ENCODE assay signal across 8 mouse cellular contexts in genomic region chr11:87639206-87639605, GRCm38 (mm10). TPM values are rescaled to one million over a fixed set of nuclear protein-coding genes. Genes with fewer than 3 reads are reported as not detected.
DNase-seq lines count a peak whose midpoint lies in the region; ATAC-seq and TF ChIP-seq lines count a peak whose summit lies in the region.

No protein-coding gene starts in this region.

- no peak overlapping the region for H3K27ac ChIP-seq in forebrain, embryonic 11.5 days (ENCODE audit: low read depth, low read length)
- H3K27ac ChIP-seq in limb, embryonic 10.5 days, result peak overlapping the region; percentile 89
- H3K27ac ChIP-seq in midbrain, embryonic 10.5 days (replicated peaks), result peak overlapping the region; percentile 83
- H3K27ac ChIP-seq in spleen, adult 2 months (ENCODE audit: insufficient read depth, low read length), result peak overlapping the region; percentile 47; the same call in 1 of the 2 replicates

- H3K4me3 ChIP-seq in forebrain, embryonic 11.5 days (ENCODE audit: low read depth, low read length), result peak overlapping the region; percentile 37
- peak overlapping the region; percentile 56 for H3K4me3 ChIP-seq in limb, embryonic 10.5 days
- H3K4me3 ChIP-seq in midbrain, embryonic 10.5 days, result peak overlapping the region; percentile 53
- H3K4me3 ChIP-seq in spleen, adult 2 months (ENCODE audit: extremely low read depth, insufficient read depth, insufficient read length), result peak overlapping the region; percentile 61

- peak overlapping the region; percentile 74 for H3K9ac ChIP-seq in forebrain, embryonic 11.5 days (ENCODE audit: low read length)

- no peak for TF ChIP-seq CTCF in spleen, adult 2 months (IDR thresholded peaks at IDR 0.05; ENCODE audit: extremely low read depth, insufficient read depth, insufficient read length, insufficient replicate concordance)

- TF ChIP-seq POLR2A in spleen, adult 2 months (IDR thresholded peaks at IDR 0.05; ENCODE audit: low read depth, low read length), result peak; percentile 26; the same call in 1 of the 2 replicates

- under 1% methylated on average over 29 of the region's 29 CpGs for WGBS in forebrain, embryonic 11.5 days
- under 1% methylated on average over 29 of the region's 29 CpGs for whole genome bisulfite sequencing in limb, embryonic 10.5 days
- WGBS in midbrain, embryonic 10.5 days, result under 1% methylated on average over 29 of the region's 29 CpGs
- 1% methylated on average over 29 of the region's 29 CpGs for WGBS in spleen, adult 2 months

- no peaks in the 10 kb centered on the region for H3K9me3 ChIP-seq in forebrain, embryonic 11.5 days (ENCODE audit: control insufficient read depth, low read length)
- H3K9me3 ChIP-seq in limb, embryonic 10.5 days (replicated peaks), result no peaks in the 10 kb centered on the region
- no peaks in the 10 kb centered on the region for H3K9me3 ChIP-seq in midbrain, embryonic 10.5 days (replicated peaks)

- ATAC-seq in forebrain, embryonic 11.5 days (replicated peaks; ENCODE audit: low FRiP score), result peak; percentile 67

- peak overlapping the region; percentile 82 for H3K4me2 ChIP-seq in forebrain, embryonic 11.5 days (ENCODE audit: low read depth, low read length, severe bottlenecking)

- peak; percentile 55 for DNase-seq in MEL-GATA-1-ER (ENCODE audit: extremely low read depth, low read depth)
- DNase-seq in c-Kit-positive CD71-positive TER-119-negative erythroid progenitor cells, embryonic 14.5 days (ENCODE audit: low read depth), result peak; percentile 65
- DNase-seq in forebrain, embryonic 11.5 days (ENCODE audit: low spot score), result peak; percentile 79
- DNase-seq in heart, postnatal 25 days (ENCODE audit: low spot score), result peak; percentile 35
- peak; percentile 81 for DNase-seq in limb, embryonic 10.5 days (ENCODE audit: low spot score)
- DNase-seq in midbrain, embryonic 10.5 days (ENCODE audit: low spot score), result peak; percentile 70
- DNase-seq in spleen, adult 2 months (ENCODE audit: low read depth in 1 of 2, low spot score in 2 of 2), result peak in 1 of 2 experiments; percentile 43
- DNase-seq in left cerebral cortex, adult 11 months (ENCODE audit: low spot score), result no peak

- no peaks in the 10 kb centered on the region for H3K36me3 ChIP-seq in forebrain, embryonic 11.5 days (ENCODE audit: control insufficient read depth, insufficient read depth, low read length)
- no peaks in the 10 kb centered on the region for H3K36me3 ChIP-seq in limb, embryonic 10.5 days
- 0 out of 2 replicates have a peak, but pooled peaks cover 3% of the 10 kb centered on the region for H3K36me3 ChIP-seq in midbrain, embryonic 10.5 days
- no peaks in the 10 kb centered on the region for H3K36me3 ChIP-seq in spleen, adult 2 months (ENCODE audit: control insufficient read depth, insufficient read depth, low read length)

- intact Hi-C loops in heart, postnatal 25 days (cut with DNase I), result no loop called here

- no peaks in the 10 kb centered on the region for H3K27me3 ChIP-seq in forebrain, embryonic 11.5 days (ENCODE audit: control insufficient read depth, insufficient read depth, low read length)
- no peaks in the 10 kb centered on the region for H3K27me3 ChIP-seq in limb, embryonic 10.5 days (ENCODE audit: low read depth, poor library complexity, severe bottlenecking)
- H3K27me3 ChIP-seq in midbrain, embryonic 10.5 days (ENCODE audit: low read depth, poor library complexity, severe bottlenecking), result no peaks in the 10 kb centered on the region
- H3K27me3 ChIP-seq in spleen, adult 2 months (ENCODE audit: control insufficient read depth, insufficient read depth, low read length), result no peaks in the 10 kb centered on the region

- peaks cover 3% of the 10 kb centered on the region; the same call in 1 of the 2 replicates for H3K4me1 ChIP-seq in forebrain, embryonic 11.5 days (replicated peaks; ENCODE audit: control insufficient read depth, insufficient read depth, low read length)
- H3K4me1 ChIP-seq in limb, embryonic 10.5 days, result peaks cover 8% of the 10 kb centered on the region
- H3K4me1 ChIP-seq in midbrain, embryonic 10.5 days, result peaks cover 13% of the 10 kb centered on the region
- peaks cover 5% of the 10 kb centered on the region for H3K4me1 ChIP-seq in spleen, adult 2 months (ENCODE audit: control insufficient read depth, insufficient read depth, insufficient read length)

RNA-seq across cellular contexts. Expression of gene Hsf5, which starts 22.2 kb away (rescaled TPM):
- polyA plus RNA-seq in forebrain, embryonic 11.5 days (2014; fragmentation: Nextera tagmentation; extraction: Ambion mirVana), result 0.37 and 0.52 TPM in 2 replicates
- not detected for total RNA-seq in heart, postnatal 25 days (2021)
- 0.26 and 0.34 TPM in 2 replicates for polyA plus RNA-seq in limb, embryonic 10.5 days (2016; fragmentation: Nextera tagmentation; extraction: Ambion mirVana)
- polyA plus RNA-seq in midbrain, embryonic 10.5 days (2016; fragmentation: Nextera tagmentation; extraction: Ambion mirVana), result 0.40 and 0.42 TPM in 2 replicates
- 0.01 TPM in 1 of 2 replicates, not detected in the other for polyA plus RNA-seq in spleen, adult 2 months (2012; rRNA removed)

RNA-seq across cellular contexts. Expression of gene Rnf43, which starts 23.3 kb away (rescaled TPM):
- 1.5 and 1.9 TPM in 2 replicates for polyA plus RNA-seq in forebrain, embryonic 11.5 days (2014; fragmentation: Nextera tagmentation; extraction: Ambion mirVana)
- under 1 TPM; 0.20 to 0.21 TPM for total RNA-seq in heart, postnatal 25 days (2021)
- 1.9 and 2.2 TPM in 2 replicates for polyA plus RNA-seq in limb, embryonic 10.5 days (2016; fragmentation: Nextera tagmentation; extraction: Ambion mirVana)
- 0.95 and 1.3 TPM in 2 replicates for polyA plus RNA-seq in midbrain, embryonic 10.5 days (2016; fragmentation: Nextera tagmentation; extraction: Ambion mirVana)
- polyA plus RNA-seq in spleen, adult 2 months (2012; rRNA removed), result 3.5 and 4.9 TPM in 2 replicates

RNA-seq across cellular contexts. Expression of gene Mtmr4, which starts 47.2 kb away (rescaled TPM):
- polyA plus RNA-seq in forebrain, embryonic 11.5 days (2014; fragmentation: Nextera tagmentation; extraction: Ambion mirVana), result 72.2 and 75.6 TPM in 2 replicates
- 10 to 100 TPM; 26.3 to 26.4 TPM for total RNA-seq in heart, postnatal 25 days (2021)
- 68.3 and 69.0 TPM in 2 replicates for polyA plus RNA-seq in limb, embryonic 10.5 days (2016; fragmentation: Nextera tagmentation; extraction: Ambion mirVana)
- polyA plus RNA-seq in midbrain, embryonic 10.5 days (2016; fragmentation: Nextera tagmentation; extraction: Ambion mirVana), result 63.5 and 69.8 TPM in 2 replicates
- polyA plus RNA-seq in spleen, adult 2 months (2012; rRNA removed), result 23.8 and 28.1 TPM in 2 replicates
